Mouse (Mus musculus) testis, adult 2 months (tissue): ENCODE data around the gene Slc25a33.

Source experiments
- CTCF ChIP-seq: fragments of 200-500 bp; IDR thresholded peaks from 2 replicates; pipeline ENCODE4 v1.5.1; 2012; ENCODE audit warnings: low read depth, mild to moderate bottlenecking, inconsistent platforms, low read length, moderate library complexity; ENCODE audit not compliant: control insufficient read depth, insufficient read depth, insufficient replicate concordance
- POLR2A ChIP-seq: fragments of 200-500 bp; IDR thresholded peaks from 2 replicates; pipeline ENCODE4 v1.6.1; 2012; ENCODE audit warnings: low read depth, mild to moderate bottlenecking, inconsistent platforms, low read length, moderate library complexity; ENCODE audit not compliant: control insufficient read depth

DNA sequence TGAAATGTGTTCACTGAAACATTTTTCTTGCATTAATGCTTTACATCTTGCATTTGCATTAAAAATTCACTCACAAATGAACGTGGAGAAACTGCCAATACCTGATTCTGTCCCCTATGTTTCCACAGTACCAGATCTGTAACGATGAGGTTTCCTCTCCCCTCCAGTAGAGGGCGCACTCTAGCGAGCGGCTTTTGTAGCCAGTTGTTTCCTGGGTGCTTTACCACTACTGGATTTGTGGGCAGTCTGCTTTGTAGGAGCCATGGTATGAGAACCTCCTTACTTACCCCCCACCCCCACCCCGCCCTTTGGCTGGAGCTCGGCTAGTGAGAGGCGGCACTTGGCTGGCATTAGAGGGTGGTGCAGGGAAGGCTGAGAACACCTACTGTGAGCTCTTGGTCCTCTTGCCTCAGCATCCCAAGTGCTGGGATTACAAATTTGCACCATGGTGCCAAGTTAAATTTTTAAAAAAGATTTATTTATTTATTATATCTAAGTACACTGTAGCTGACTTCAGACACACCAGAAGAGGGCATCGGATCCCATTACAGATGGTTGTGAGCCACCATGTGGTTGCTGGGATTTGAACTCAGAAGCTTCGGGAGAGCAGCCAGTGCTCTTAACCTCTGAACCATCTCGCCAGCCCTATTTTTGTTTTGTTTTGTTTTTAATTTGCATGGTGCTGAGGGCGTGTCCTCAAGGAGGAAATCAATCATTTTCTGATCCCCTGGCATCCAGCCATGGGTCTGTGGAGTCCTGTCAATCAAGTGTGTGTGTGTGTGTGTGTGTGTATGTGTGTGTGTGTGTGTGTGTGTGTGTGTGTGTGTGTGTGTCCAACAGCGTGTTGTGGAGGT lies 19.3 kb upstream of the Slc25a33 start:
- TF ChIP-seq POLR2A (no peak), CTCF (peak; percentile 49; the same call in 1 of the 2 replicates)
